Mouse (Mus musculus) bone marrow macrophage, adult 2 months (primary cell): ENCODE measurements around the gene Isoc2a. TPM values are rescaled to one million over a fixed set of nuclear protein-coding genes. Genes with fewer than 3 reads are reported as not detected.
"Not testable (repeated sequence)": the region's sequence is repeated elsewhere in the genome, so short reads cannot be mapped to it uniquely, and the experiment has no call there.

Experiments
- H3K27ac ChIP-seq: 2 replicates; pipeline ENCODE4 v1.5.1; 2012; ENCODE audit warnings: low read depth, low read length; ENCODE audit not compliant: insufficient read depth
- H3K4me1 ChIP-seq: 2 replicates; pipeline ENCODE4 v1.6.1; 2012; ENCODE audit warnings: low read length; ENCODE audit not compliant: control insufficient read depth, insufficient read depth
- H3K4me3 ChIP-seq: 2 replicates; pipeline ENCODE4 v1.5.1; 2012; ENCODE audit warnings: mild to moderate bottlenecking, low read length, moderate library complexity; ENCODE audit not compliant: insufficient read depth
- CTCF ChIP-seq: IDR thresholded peaks from 2 replicates; pipeline ENCODE4 v1.5.1; 2012; ENCODE audit warnings: low read depth, mild to moderate bottlenecking, low read length, moderate library complexity
- POLR2A ChIP-seq: IDR thresholded peaks from 2 replicates; pipeline ENCODE4 v1.6.1; 2012; ENCODE audit warnings: mild to moderate bottlenecking, low read depth, low read length, borderline replicate concordance
- polyA plus RNA-seq: library from polyadenylated mRNA; stranded (reverse); fragments of >200 nt; gene quantifications from 2 replicates; pipeline ENCODE4 v1.2.4, GENCODE M21; 2012; ENCODE audit not compliant: missing spikeins, insufficient read depth, insufficient read length

Isoc2a gene
- polyA plus RNA-seq, 1 experiment = 15.5 TPM

DNA sequence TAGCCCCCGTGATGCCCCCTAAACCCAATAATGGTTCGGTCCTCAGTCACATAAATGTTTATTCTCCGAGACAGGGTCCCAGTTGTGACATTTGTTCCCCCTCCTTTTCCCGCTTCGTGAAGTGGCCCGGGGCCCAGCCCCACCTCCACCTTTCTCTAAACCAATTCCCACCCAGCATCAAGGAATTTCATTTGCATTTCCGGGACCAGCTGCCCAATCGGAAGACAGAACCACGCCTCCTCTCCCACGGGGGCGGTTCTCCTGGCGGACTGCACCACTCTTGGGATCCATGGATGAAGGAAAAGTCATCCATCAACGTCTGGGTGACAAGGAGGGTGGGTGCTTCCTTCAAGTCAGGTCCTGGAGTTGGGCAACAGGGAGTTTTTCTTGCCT lies 32.0 kb upstream of the Isoc2a start:
- Histone ChIP-seq H3K27ac (no peak overlapping the region), H3K4me1 (no peaks in the 10 kb centered on the region; the same call in 1 of the 2 replicates), H3K4me3 (no peak overlapping the region)
- TF ChIP-seq CTCF (no peak), POLR2A (no peak)

DNA sequence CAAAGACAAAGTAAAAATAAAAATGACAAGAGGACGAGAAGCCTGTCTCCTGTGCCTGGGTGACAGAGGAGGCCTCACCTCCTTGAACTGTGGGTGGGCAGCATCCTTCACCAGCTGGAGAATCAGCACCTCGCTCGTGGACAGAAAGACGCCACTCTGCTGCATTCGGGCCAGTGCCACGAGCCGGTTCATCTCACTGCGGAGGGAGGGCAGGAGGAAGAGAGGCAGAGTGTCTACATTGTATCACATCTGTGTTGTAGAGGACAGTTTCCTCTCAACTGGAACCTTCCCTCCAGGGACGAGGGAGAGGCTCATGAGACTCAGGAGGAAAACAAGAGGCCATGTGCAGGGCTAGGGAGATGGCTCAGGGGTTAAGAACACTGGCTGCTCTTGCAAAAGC lies 27.6 kb upstream of the Isoc2a start:
- TF ChIP-seq CTCF = no peak
- TF ChIP-seq POLR2A = no peak
- no peak overlapping the region for H3K27ac ChIP-seq

DNA sequence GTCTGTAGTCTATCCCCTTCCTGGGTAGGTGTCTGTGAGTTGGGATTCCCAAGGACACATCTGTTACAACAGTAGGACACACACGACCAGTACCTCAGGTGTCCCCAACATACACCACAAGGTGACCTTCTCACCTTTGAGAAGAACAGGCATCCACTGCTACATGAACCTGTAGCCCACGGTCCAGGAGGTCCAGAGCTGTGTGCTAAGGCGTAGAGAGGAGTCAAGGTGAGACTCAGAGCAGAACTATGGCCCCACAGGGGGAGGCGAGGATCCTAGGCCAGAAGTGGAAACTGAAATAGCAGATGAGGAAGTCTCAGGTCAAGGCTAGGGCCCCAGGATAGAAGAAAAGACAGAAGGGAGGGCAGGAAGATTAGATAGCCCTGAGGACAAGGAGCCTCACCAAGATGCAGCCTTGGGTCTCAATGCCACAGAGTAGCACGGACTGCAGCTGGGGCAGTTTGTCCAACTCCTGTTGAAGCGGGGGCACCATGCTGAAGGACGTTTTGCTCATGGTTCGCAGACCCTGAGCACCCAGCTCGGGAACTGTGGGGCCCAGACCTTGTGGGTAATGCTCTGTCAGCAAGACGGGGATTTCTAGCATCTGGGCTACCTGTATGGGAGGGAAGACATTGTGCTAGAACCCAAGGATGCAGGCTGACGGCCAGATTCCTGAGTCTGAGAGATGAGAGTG lies 26.2 kb upstream of the Isoc2a start:
- no peak for TF ChIP-seq CTCF
- no peak for TF ChIP-seq POLR2A
- H3K27ac ChIP-seq = no peak overlapping the region
- no peak overlapping the region for H3K4me3 ChIP-seq
- H3K4me1 ChIP-seq = no peaks in the 10 kb centered on the region

More for the DNA sequence above, 27.6 kb upstream of the Isoc2a start:
- no peaks in the 10 kb centered on the region for H3K4me1 ChIP-seq
- H3K4me3 ChIP-seq = no peak overlapping the region

DNA sequence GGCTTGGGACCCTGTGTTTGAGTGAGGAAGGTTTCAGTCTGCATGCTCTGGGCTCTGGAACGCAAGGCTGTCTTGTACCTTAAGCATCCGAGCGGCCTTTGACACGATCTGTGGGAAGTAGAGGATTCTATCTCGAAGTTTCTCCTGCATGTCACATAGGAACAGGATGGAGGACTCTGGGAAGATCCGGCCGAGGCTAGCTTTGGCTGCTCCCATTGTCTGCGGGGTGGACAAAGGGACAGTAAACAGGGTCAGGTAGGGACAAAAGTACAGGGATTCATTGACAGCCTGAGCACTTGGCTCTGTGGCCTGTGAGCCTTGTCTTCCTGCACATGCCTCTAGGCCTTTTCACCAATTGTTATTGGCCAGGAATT lies 25.7 kb upstream of the Isoc2a start:
- Histone ChIP-seq H3K4me3 (no peak overlapping the region), H3K4me1 (no peaks in the 10 kb centered on the region), H3K27ac (no peak overlapping the region)
- TF ChIP-seq CTCF = no peak
- TF ChIP-seq POLR2A = no peak

DNA sequence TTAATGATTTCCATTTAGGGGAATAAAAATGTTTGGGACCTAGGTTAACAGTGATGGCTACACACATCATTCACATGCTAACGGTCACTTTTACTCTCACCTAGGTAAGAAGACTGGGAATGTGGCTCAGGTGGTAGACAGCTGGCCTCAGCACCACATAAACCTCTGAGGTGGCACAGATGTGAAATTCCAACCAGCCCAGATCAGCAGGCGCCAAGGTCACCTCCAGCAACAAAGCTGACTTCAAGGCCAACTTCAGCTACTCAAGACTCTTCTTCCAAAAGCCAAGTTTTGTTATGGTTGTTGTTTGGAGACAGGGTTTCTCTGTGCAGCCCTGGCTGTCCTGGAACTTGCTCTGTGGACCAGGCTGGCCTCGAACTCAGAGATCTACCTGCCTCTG lies 23.3 kb upstream of the Isoc2a start:
- no peak overlapping the region for H3K27ac ChIP-seq
- TF ChIP-seq POLR2A = no peak
- no peak for TF ChIP-seq CTCF
- no peaks in the 10 kb centered on the region for H3K4me1 ChIP-seq
- H3K4me3 ChIP-seq = no peak overlapping the region

DNA sequence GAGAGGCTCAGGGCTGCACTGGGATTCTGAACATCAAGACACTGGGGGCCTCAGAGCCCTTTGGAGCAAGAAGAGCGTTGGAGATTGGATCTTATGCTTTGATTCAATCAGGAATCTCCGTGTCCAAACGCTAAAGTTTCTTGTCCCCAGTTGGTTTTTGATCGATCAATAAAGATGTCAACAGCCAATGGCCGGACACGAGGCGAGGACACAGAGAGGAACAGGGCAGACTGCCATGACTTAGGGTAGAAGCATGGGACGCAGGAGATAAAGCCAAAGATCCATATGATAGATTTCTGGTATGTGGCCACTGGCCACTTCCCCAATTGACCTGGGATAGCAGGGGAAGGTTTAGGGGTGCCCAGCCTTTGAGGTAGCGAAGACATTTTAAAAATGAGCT lies 20.4 kb upstream of the Isoc2a start:
- H3K4me1 ChIP-seq = no peaks in the 10 kb centered on the region
- no peak overlapping the region for H3K4me3 ChIP-seq
- no peak overlapping the region for H3K27ac ChIP-seq
- TF ChIP-seq POLR2A (no peak), CTCF (no peak)

DNA sequence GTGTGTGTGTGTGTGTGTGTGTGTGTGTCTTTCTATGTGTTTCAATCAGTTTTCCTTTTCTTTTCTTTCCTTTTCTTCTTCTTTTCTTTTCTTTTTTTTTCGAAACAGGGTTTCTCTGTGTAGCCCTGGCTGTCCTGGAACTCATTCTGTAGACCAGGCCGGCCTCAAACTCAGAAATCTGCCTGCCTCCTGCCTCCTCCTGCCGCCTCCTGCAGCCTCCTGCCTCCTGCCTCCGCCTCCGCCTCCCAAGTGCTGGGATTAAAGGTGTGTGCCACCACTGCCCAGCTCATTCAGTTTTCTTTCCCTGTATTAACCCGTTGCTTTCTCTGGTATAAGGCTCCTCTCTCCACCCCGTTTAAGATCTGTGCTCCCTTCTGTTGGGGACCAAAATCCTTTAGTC lies 19.6 kb upstream of the Isoc2a start:
- Histone ChIP-seq H3K4me3 (no peak overlapping the region), H3K27ac (no peak overlapping the region), H3K4me1 (no peaks in the 10 kb centered on the region)
- no peak for TF ChIP-seq CTCF
- no peak for TF ChIP-seq POLR2A

DNA sequence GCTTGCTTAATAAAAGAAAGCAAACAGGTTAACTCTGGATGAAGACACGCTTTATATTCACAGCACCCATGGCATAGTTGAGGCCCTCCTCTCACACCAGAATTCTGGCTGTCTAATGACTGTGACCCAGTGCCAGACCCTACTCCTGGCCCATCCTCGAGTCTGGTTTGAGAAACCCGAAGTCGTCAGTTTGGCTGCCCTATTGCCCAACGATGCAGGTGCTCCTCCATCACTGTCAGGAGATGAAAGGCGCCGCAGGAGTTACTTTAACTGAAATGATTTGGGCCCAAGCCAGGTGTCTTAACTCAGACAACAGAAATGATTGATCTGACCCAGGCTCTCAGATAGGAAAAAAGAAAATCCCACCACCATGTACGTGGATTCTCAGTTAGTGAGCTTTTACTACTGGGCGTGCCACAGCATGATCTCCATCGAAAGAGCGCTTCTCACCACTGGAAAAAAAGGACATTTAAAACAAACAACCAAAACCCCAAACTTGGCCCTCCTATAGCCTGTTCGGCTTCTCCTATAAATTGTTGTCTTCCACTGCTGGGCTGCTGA lies 17.5 kb upstream of the Isoc2a start:
- H3K27ac ChIP-seq = no peak overlapping the region
- TF ChIP-seq CTCF = no peak
- TF ChIP-seq POLR2A = no peak
- H3K4me1 ChIP-seq = peaks cover 11% of the 10 kb centered on the region
- no peak overlapping the region for H3K4me3 ChIP-seq

DNA sequence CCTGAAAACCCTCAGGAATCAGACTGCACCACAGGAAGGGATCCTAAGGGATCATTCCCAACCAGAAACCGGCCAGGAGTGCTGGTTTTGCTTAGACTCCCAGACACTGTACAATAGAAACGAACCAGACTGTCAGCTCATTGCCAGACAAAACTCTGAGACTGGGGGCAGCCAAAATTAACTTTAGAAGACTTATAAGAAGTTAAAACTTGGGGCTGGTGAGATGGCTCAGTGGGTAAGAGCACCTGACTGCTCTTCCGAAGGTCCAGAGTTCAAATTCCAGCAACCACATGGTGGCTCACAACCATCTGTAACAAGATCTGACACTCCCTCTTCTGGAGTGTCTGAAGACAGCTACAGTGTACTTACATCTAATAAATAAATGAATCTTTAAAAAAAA lies 16.0 kb upstream of the Isoc2a start:
- not testable (repeated sequence) for H3K27ac ChIP-seq, H3K4me3 ChIP-seq
- peaks cover 11% of the 10 kb centered on the region for H3K4me1 ChIP-seq

DNA sequence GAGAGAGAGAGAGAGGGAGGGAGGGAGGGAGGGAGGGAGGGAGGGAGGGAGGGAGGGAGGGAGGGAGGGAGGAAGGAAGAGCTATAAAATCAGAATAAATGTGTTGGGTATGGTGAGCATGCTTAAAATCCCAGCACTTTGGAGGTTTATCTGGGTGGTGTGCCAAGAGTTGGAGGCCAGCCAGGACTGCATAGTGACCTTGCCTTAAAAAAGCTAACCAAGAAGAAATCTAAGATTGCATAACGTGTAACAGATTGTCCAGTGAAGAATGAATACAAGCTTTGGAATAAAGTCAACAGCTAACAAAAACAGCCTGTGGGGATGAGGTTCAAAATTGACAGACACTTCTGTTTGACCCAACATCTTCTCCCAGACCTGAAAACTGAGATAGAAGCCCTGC lies 13.9 kb upstream of the Isoc2a start:
- H3K4me3 ChIP-seq = no peak overlapping the region
- H3K27ac ChIP-seq = 0 out of 2 replicates have a peak overlapping the region, but pooled peaks have one; percentile 0
- TF ChIP-seq POLR2A = no peak
- no peak for TF ChIP-seq CTCF
- H3K4me1 ChIP-seq = peaks cover 16% of the 10 kb centered on the region

DNA sequence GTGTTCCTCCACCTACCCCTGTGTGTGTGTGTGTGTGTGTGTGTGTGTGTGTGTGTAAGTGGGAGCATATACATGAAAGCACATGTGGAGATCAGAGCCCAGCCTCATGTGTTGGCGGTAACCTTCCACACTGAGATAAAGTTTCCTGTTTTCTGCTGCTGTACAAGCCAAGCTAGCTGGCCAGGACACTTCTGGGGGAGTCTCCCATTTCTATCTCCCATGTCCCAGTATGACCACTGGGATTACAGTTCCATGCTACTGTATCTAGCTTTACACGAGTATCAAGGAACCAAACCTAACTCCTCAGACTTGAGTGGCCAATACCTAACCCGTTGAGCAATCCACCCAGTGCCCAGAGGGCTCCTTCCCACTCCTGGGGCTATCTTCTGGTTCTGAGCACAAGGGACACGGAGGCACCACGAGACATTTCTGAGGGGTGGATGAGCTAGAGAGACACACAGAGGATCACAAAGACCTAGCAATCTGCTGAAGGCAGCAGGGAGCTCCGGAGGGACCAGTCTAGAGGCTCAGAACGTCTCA lies 13.3 kb upstream of the Isoc2a start:
- H3K27ac ChIP-seq = 0 out of 2 replicates have a peak overlapping the region, but pooled peaks have one; percentile 0
- peaks cover 16% of the 10 kb centered on the region for H3K4me1 ChIP-seq
- no peak overlapping the region for H3K4me3 ChIP-seq
- no peak for TF ChIP-seq POLR2A
- no peak for TF ChIP-seq CTCF
